Mouse (Mus musculus) embryonic fibroblast, embryonic 13.5 days (primary cell): Measurements from ENCODE around the gene Fhl2.

Experiments used
- CTCF ChIP-seq: IDR thresholded peaks from 2 replicates; pipeline ENCODE4 v1.5.1; 2011; ENCODE audit warnings: mild to moderate bottlenecking, control low read depth, low read length, moderate library complexity, borderline replicate concordance; ENCODE audit not compliant: insufficient read depth
- POLR2A ChIP-seq: IDR thresholded peaks from 2 replicates; pipeline ENCODE4 v1.6.1; 2011; ENCODE audit warnings: low read depth, mild to moderate bottlenecking, control low read depth, low read length, moderate library complexity

- no peak for TF ChIP-seq CTCF
- peak; percentile 52 for TF ChIP-seq POLR2A
Measured at GRCm38 (mm10) chr1:43092056-43093015, 104.4 kb downstream of the Fhl2 start.
